Mouse (Mus musculus): ENCODE measurements around the gene Pold2. TPM values are rescaled to one million over a fixed set of nuclear protein-coding genes. Genes with fewer than 3 reads are reported as not detected.

Pold2 gene
- polyA plus RNA-seq, 1 experiment from 2014 or later, result 105 TPM

- H3K4me3 ChIP-seq (ENCODE audit: low read depth, low read length), result no peak overlapping the region
- no peaks in the 10 kb centered on the region; the same call in 1 of the 2 replicates for H3K27me3 ChIP-seq (ENCODE audit: control insufficient read depth, insufficient read depth, low read length)
- H3K9me3 ChIP-seq (replicated peaks; ENCODE audit: control insufficient read depth, low read length), result no peaks in the 10 kb centered on the region
- WGBS, result 93% methylated on average over 2 of the region's 2 CpGs
- H3K27ac ChIP-seq (replicated peaks; ENCODE audit: low read depth, low read length), result no peak overlapping the region
- ATAC-seq (replicated peaks; ENCODE audit: insufficient number of reproducible peaks, low FRiP score, low TSS enrichment, low read depth), result no peak
- no peaks in the 10 kb centered on the region; the same call in 1 of the 2 replicates for H3K36me3 ChIP-seq (replicated peaks; ENCODE audit: control insufficient read depth, insufficient read depth, low read depth, low read length)
- no peak overlapping the region for H3K4me2 ChIP-seq (ENCODE audit: low read depth, low read length)
- no peaks in the 10 kb centered on the region; the same call in 1 of the 2 replicates for H3K4me1 ChIP-seq (ENCODE audit: control insufficient read depth, insufficient read depth, low read length)
- DNase-seq (ENCODE audit: low spot score), result no peak
- H3K9ac ChIP-seq (replicated peaks; ENCODE audit: low read length), result no peak overlapping the region
Observed at GRCm38 (mm10) chr11:5867196-5867595, 10.9 kb downstream of the Pold2 start.

DNA sequence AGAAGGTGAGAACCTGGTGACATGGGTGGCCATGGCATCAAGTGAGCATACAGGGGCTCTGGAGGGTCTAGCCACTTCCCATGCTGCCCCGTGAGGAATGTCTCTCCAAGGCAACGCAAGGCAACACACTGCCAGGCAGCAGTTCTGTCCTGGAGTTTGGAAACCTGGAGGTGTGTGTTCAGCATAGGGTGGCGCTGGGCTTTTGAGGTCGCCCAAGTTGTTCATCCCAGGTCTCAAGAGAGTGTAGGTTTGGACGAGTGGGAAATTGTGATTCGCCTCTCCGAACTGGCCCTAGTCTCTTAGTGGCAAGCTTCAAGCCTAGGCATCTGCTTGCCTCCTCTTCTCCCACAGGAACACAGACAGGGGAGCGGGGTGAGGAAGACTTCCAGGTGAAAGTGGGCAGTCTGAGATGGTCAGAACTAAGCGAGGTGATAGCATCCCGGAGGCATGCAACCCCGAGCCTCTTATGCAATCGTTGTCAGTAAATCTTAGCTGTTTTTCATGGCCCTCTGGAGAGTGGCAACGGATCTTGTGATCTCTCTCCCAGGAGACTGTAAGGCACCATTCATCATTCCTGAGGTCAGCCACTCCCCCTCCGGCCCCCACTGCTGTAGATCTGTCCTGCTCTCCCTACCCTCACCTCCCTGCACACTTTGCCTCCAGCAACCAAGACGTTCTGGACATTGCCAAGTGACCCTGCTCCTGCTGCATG, 15.5 kb downstream of the Pold2 start:
- 24% methylated on average over 15 of the region's 15 CpGs for WGBS
- DNase-seq (ENCODE audit: low spot score) (no peak), ATAC-seq (replicated peaks; ENCODE audit: insufficient number of reproducible peaks, low FRiP score, low TSS enrichment, low read depth) (no peak)
- Histone ChIP-seq H3K4me1 (ENCODE audit: control insufficient read depth, insufficient read depth, low read length) (peaks cover 2% of the 10 kb centered on the region; the same call in 1 of the 2 replicates), H3K27me3 (ENCODE audit: control insufficient read depth, insufficient read depth, low read length) (peaks cover 5% of the 10 kb centered on the region), H3K4me3 (ENCODE audit: low read depth, low read length) (peak overlapping the region; percentile 35), H3K9me3 (replicated peaks; ENCODE audit: control insufficient read depth, low read length) (no peaks in the 10 kb centered on the region), H3K36me3 (replicated peaks; ENCODE audit: control insufficient read depth, insufficient read depth, low read depth, low read length) (no peaks in the 10 kb centered on the region), H3K4me2 (ENCODE audit: low read depth, low read length) (peak overlapping the region; percentile 66), H3K9ac (replicated peaks; ENCODE audit: low read length) (peak overlapping the region; percentile 56), H3K27ac (replicated peaks; ENCODE audit: low read depth, low read length) (no peak overlapping the region)

DNA sequence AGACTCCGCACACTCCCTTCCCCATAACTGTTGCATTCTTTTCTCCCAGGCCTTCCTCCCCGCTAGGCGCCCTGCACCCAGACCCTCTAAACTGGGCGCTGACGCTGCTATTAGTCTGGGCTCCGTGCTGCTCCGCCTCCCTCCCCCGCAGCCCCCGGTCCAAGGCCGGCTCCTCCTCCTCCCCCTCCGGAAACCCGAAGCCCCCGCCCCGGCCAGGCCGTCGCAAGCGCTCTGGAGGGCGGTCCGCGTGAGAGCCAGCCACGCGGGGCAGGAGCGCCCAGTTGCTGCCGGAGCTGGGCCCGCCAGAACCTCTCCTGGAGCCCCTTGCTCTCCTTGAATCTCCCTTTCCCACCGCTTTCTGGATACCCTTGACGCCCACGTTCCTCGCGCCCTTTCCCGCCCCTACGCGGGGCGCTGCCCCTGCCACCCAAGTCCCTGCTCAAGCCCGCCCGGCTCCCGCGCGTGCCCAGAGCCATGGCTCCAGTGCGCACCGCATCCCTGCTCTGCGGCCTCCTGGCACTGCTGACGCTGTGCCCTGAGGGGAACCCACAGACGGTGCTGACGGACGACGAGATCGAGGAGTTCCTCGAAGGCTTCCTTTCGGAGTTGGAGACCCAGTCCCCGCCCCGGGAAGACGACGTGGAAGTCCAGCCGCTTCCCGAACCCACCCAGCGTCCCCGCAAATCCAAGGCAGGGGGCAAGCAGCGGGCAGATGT, 16.3 kb downstream of the Pold2 start, which contains the start of gene Aebp1:
Gene Aebp1, plus strand, starts transcription at position 270 of the 716 bp plus-strand sequence.
- H3K4me3 ChIP-seq (ENCODE audit: low read depth, low read length), result peak within 1 kb of the TSS; percentile 35
- H3K27ac ChIP-seq (replicated peaks; ENCODE audit: low read depth, low read length), result no peak within 1 kb of the TSS
- H3K36me3 ChIP-seq (replicated peaks; ENCODE audit: control insufficient read depth, insufficient read depth, low read depth, low read length), result no peaks in the 10 kb centered on the region
- H3K9me3 ChIP-seq (replicated peaks; ENCODE audit: control insufficient read depth, low read length), result no peaks in the 10 kb centered on the region
- H3K4me1 ChIP-seq (ENCODE audit: control insufficient read depth, insufficient read depth, low read length), result peaks cover 2% of the 10 kb centered on the region; the same call in 1 of the 2 replicates
- ATAC-seq (replicated peaks; ENCODE audit: insufficient number of reproducible peaks, low FRiP score, low TSS enrichment, low read depth) (peak; percentile 49), DNase-seq (ENCODE audit: low spot score) (peak; percentile 62)
- H3K27me3 ChIP-seq (ENCODE audit: control insufficient read depth, insufficient read depth, low read length), result peaks cover 5% of the 10 kb centered on the region
- WGBS, result 4% methylated on average over 58 of the region's 59 CpGs
- peak within 1 kb of the TSS; percentile 66 for H3K4me2 ChIP-seq (ENCODE audit: low read depth, low read length)
- peak within 1 kb of the TSS; percentile 56 for H3K9ac ChIP-seq (replicated peaks; ENCODE audit: low read length)

GRCm38 (mm10) chr11:5860639-5861038, 17.5 kb downstream of the Pold2 start:
- ATAC-seq (replicated peaks; ENCODE audit: insufficient number of reproducible peaks, low FRiP score, low TSS enrichment, low read depth) (no peak), DNase-seq (ENCODE audit: low spot score) (no peak)
- H3K9ac ChIP-seq (replicated peaks; ENCODE audit: low read length), result no peak overlapping the region
- H3K4me3 ChIP-seq (ENCODE audit: low read depth, low read length), result no peak overlapping the region
- H3K36me3 ChIP-seq (replicated peaks; ENCODE audit: control insufficient read depth, insufficient read depth, low read depth, low read length), result no peaks in the 10 kb centered on the region
- H3K27me3 ChIP-seq (ENCODE audit: control insufficient read depth, insufficient read depth, low read length), result peaks cover 5% of the 10 kb centered on the region
- no peaks in the 10 kb centered on the region for H3K9me3 ChIP-seq (replicated peaks; ENCODE audit: control insufficient read depth, low read length)
- 68% methylated on average over 6 of the region's 6 CpGs for WGBS
- peaks cover 2% of the 10 kb centered on the region; the same call in 1 of the 2 replicates for H3K4me1 ChIP-seq (ENCODE audit: control insufficient read depth, insufficient read depth, low read length)
- H3K4me2 ChIP-seq (ENCODE audit: low read depth, low read length), result no peak overlapping the region
- H3K27ac ChIP-seq (replicated peaks; ENCODE audit: low read depth, low read length), result no peak overlapping the region

DNA sequence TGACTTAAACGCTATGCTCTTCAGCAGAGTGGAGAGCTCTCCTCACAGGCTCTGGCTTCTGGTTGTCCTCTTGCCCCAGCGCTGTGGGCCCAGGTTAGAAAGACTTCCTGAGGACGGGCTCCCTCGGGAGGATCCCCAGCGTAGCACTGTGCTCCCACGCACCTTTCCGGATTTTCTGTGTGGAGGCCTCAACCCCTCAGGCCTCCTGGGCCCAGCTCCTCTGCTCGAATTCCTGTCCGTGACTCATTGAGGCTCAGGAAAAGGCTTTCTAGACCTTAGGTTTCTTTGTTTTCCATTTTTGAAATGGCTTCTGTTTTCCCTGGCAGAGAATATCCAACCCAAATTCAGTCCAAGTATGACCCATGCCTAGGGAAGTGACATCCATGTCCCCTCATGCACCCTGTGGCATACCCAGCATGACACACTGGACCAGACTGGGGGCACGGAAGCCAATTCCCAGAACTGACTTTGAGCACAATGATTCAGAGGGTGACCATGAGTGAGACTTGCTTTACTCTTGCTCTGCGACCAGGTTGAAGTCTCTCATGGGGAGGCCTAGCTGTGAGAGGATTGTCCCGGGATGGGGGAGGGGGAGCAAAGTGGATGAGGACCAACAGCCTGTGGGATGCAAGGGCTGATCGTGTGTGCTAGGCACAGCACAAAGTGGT, 18.1 kb downstream of the Pold2 start:
- 83% methylated on average over 13 of the region's 13 CpGs for WGBS

DNA sequence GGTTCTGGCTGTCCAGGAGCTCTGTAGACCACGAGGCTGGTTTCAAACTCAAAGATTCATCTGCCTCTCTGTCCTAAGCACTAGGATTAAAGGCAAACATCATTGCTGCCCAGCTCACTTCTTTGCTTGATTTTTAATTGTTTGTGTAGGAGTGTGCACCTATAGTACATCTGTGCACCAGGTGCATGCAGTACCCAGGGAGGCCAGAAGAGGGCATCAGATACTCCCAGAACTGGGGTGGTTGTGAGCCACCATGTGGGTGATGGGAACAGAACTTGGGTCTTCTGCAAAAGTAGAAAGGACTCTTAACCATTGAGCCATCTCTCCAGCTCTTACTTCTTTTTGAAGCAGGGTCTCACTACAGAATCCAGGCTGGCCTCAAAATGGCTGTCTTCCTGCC, 19.4 kb downstream of the Pold2 start:
- Histone ChIP-seq H3K4me1 (ENCODE audit: control insufficient read depth, insufficient read depth, low read length) (peaks cover 2% of the 10 kb centered on the region; the same call in 1 of the 2 replicates), H3K27ac (replicated peaks; ENCODE audit: low read depth, low read length) (no peak overlapping the region), H3K9me3 (replicated peaks; ENCODE audit: control insufficient read depth, low read length) (no peaks in the 10 kb centered on the region), H3K36me3 (replicated peaks; ENCODE audit: control insufficient read depth, insufficient read depth, low read depth, low read length) (no peaks in the 10 kb centered on the region), H3K4me2 (ENCODE audit: low read depth, low read length) (no peak overlapping the region), H3K4me3 (ENCODE audit: low read depth, low read length) (no peak overlapping the region), H3K27me3 (ENCODE audit: control insufficient read depth, insufficient read depth, low read length) (peaks cover 5% of the 10 kb centered on the region), H3K9ac (replicated peaks; ENCODE audit: low read length) (no peak overlapping the region)
- DNase-seq (ENCODE audit: low spot score), result no peak
- WGBS, result 65% methylated on average over 1 of the region's 1 CpGs
- ATAC-seq (replicated peaks; ENCODE audit: insufficient number of reproducible peaks, low FRiP score, low TSS enrichment, low read depth), result no peak

More for the DNA sequence above, 18.1 kb downstream of the Pold2 start:
- no peak overlapping the region for H3K9ac ChIP-seq (replicated peaks; ENCODE audit: low read length)
- no peak overlapping the region for H3K4me3 ChIP-seq (ENCODE audit: low read depth, low read length)
- H3K27me3 ChIP-seq (ENCODE audit: control insufficient read depth, insufficient read depth, low read length), result peaks cover 5% of the 10 kb centered on the region
- H3K27ac ChIP-seq (replicated peaks; ENCODE audit: low read depth, low read length), result no peak overlapping the region
- no peaks in the 10 kb centered on the region for H3K36me3 ChIP-seq (replicated peaks; ENCODE audit: control insufficient read depth, insufficient read depth, low read depth, low read length)
- ATAC-seq (replicated peaks; ENCODE audit: insufficient number of reproducible peaks, low FRiP score, low TSS enrichment, low read depth), result no peak
- no peak overlapping the region for H3K4me2 ChIP-seq (ENCODE audit: low read depth, low read length)
- peaks cover 2% of the 10 kb centered on the region; the same call in 1 of the 2 replicates for H3K4me1 ChIP-seq (ENCODE audit: control insufficient read depth, insufficient read depth, low read length)
- no peak for DNase-seq (ENCODE audit: low spot score)
- H3K9me3 ChIP-seq (replicated peaks; ENCODE audit: control insufficient read depth, low read length), result no peaks in the 10 kb centered on the region

DNA sequence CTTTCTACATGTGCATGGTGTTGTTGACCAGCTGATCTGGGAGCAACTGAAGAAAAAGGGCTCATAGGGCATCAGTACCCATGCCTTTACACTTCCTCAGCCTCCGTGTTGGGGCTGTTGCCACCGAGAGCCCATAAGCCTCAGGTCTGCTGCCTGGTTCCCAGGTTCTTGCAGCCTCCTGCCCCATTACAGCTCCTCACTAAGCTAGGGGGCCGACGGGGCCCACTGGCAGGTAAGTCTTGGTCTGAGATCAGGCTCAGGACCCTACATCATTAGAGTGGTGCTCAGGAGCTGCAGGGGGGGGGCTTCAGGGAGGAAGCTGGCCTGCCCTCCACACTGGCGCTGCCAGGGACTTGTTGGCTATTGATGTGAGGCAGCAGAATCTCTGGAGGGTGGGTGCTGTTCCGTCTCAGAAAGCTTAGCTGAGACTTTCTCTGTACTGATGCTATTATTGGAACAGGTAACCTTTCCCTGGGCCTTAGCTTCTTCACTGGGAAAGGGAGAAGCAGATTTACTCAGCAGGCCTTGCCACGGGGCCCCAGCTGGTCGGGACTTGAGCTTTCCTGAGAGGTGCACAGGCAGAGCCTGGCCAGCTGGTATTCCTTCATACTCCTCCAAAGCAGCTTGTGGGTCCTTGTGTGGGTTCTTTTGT, 21.5 kb downstream of the Pold2 start:
- 86% methylated on average over 8 of the region's 8 CpGs for WGBS

More for the DNA sequence above, 21.5 kb downstream of the Pold2 start:
- H3K4me1 ChIP-seq (ENCODE audit: control insufficient read depth, insufficient read depth, low read length), result no peaks in the 10 kb centered on the region
- H3K36me3 ChIP-seq (replicated peaks; ENCODE audit: control insufficient read depth, insufficient read depth, low read depth, low read length), result no peaks in the 10 kb centered on the region
- no peak overlapping the region for H3K4me3 ChIP-seq (ENCODE audit: low read depth, low read length)
- no peak overlapping the region for H3K4me2 ChIP-seq (ENCODE audit: low read depth, low read length)
- ATAC-seq (replicated peaks; ENCODE audit: insufficient number of reproducible peaks, low FRiP score, low TSS enrichment, low read depth) (no peak), DNase-seq (ENCODE audit: low spot score) (no peak)
- H3K27me3 ChIP-seq (ENCODE audit: control insufficient read depth, insufficient read depth, low read length), result peaks cover 5% of the 10 kb centered on the region; the same call in 1 of the 2 replicates
- no peaks in the 10 kb centered on the region for H3K9me3 ChIP-seq (replicated peaks; ENCODE audit: control insufficient read depth, low read length)
- H3K9ac ChIP-seq (replicated peaks; ENCODE audit: low read length), result no peak overlapping the region
- H3K27ac ChIP-seq (replicated peaks; ENCODE audit: low read depth, low read length), result no peak overlapping the region

All from embryonic facial prominence, embryonic 11.5 days (tissue).